Mouse (Mus musculus): ENCODE data around the gene Hddc3. TPM values are rescaled to one million over a fixed set of nuclear protein-coding genes. Genes with fewer than 3 reads are reported as not detected.
A peak's percentile ranks its signal among the peaks of the same experiment; 100 is the strongest.
"Not testable (repeated sequence)": the region's sequence is repeated elsewhere in the genome, so short reads cannot be mapped to it uniquely, and the experiment has no call there.

Hddc3 gene
- total RNA-seq, 2 experiments from 2014 or later = 34.3 to 37.2 TPM

DNA sequence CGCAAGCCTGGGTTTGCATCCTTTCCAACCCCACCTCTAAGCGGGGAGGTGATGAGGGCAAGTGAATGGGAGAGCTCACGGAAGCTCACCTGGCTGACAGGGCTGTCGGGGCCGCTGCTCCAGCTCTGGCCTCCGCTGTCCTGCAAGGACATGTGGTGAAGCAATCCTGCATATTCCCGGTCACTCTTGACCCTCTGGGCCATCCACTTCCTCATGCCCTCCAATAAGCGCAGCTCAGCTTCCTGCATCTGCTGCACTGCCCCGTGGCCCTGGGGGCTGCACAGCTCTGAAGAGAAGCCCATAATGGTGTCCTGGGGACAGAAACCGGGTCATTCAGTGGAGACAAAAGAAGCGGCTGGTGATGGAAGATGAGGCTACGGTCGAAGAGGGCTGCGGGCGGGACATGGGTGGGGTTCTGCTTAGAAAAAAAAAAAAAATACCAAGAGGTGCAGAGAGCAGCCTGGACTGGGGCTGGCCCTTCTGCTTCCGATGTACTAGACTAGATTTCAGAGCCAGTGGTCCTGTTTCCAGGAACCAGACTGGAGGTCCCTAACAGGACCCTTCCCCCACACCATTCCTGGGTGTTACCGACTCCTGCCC is 44.2 kb downstream of the Hddc3 start:
- intact Hi-C loops (cut with DNase I; ENCODE audit: low total_unique reads) = loop anchor here (2.0 to 10.0 kb wide), 2 partner anchors 198 to 308 kb away; no protein-coding TSS in a partner anchor
- peak; percentile 34 for DNase-seq

DNA sequence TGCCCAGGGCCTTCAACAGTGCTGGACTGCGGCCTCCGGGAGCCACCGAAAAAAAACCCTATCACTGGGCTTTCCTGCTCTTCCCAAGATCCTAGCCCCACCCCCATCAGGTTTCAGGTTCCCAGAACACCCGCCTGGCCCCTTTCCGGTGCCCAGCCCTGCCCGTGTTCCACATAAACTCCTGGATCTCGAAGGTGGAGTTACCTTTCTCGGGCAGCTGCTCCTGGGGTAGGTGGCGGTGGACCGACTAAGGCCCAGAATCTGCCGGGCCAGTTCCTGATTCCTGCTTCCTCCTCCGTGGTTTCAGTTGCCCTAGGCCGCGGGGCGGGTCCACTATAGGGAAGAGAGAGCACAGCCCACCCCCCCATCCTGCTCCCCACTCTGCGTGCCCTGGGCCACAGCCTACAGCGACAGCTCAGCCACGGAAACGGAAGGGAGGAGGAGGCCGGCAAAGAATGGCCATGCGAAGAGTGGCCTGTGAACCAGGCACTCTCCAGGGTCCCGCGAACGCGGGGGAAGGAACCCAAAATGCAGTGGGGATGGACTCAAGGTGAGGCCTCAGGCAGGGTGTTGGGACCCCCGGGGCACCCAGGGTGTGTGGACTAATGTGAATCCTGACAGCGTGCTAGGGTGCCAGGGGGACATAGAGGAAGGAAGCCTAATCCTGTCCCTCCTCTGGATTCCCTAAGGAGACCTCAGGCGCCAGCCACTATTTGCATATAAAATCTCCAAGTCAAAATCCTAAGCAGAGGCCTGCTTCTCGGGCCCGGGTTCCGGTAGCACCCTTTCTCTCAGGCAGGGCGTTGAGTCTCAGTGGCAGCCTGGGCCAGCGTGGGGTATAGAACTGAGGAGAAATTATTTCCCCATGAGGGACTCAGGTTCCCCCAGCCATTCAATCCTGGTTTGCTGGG is 45.0 kb downstream of the Hddc3 start, which contains the start of gene Fes:
TSS of gene Fes (minus strand) at position 314 of the 911 bp plus-strand sequence.
- intact Hi-C loops (cut with DNase I; ENCODE audit: low total_unique reads) = loop anchor here (2.0 to 10.0 kb wide), 2 partner anchors 197 to 307 kb away; no protein-coding TSS in a partner anchor
- DNase-seq = peak; percentile 74

DNA sequence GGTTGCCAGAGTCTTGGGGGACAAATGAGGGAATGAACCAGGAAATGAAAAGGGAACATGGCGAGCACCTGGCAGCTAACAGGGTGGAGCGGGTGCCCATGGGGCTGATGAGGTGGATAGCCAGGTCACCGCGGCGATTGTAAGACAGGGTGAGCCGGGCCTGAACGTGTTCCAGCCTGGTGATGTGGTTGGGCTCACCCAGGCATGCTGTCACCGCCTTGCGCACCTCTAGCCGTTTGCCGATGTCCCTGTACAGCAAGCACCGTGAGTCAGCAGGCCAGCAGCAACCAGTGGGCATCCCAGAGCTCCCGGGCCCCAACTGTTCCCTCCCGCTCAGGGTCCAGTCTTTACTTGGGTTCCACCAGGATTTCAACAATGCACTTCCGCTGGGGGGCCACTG is 49.2 kb downstream of the Hddc3 start:
- DNase-seq = no peak
- intact Hi-C loops (cut with DNase I; ENCODE audit: low total_unique reads) = no loop called here

DNA sequence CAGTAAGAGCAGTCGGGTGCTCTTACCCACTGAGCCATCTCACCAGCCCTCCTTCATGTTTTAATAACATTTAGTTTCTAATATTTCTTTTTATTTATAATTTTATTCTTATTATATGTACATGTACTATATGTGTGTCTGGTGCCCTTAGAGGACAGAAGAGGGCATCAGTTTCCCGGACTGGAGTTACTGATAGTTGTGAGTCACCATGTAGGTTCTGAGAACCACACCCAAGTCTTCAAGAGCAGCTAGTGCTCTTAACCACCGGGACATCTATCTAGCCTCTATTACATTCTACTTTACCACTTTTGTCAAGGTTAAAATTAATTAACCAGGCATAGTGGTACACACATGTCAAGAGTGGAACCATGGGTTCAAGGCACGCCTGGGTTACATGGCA is 51.7 kb downstream of the Hddc3 start:
- intact Hi-C loops (cut with DNase I; ENCODE audit: low total_unique reads) = no loop called here
- DNase-seq = no peak

DNA sequence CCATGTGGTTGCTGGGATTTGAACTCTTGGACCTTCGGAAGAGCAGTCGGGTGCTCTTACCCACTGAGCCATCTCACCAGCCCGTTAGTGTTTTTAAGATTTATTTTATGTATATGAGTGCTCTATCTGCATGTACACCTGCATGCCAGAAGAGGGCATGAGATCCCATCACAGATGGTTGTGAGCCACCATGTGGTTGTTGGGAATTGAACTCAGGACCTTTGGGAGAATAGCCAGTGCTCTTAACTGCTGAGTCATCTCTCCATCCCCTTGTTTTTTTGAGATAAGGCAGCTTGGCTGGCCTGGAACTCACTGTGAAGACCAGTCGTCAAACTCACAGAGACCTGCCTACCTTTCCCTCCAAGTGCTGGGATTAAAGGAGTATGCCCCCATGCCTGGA is 53.5 kb downstream of the Hddc3 start:
- intact Hi-C loops (cut with DNase I; ENCODE audit: low total_unique reads); DNase-seq: not testable (repeated sequence)

DNA sequence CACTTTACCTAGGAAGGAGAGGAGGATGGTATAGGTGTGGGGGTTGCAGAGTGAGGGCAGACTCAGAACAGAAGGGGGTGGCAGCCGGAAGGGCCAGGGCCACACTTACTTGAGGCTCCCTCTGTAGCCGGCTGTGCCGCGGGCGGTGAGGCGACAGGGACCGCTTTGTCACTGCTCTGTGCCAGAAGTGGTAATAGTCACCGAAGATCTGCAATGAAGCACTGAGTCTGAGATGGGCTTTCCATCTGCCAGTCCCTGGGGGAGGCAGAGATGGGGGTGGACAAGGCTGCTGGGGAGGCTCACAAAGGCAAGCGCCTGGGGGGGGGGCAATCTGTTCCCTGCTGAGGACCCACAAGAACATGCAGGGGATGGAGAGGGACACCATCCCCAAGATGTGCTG is 55.1 kb downstream of the Hddc3 start:
- DNase-seq = no peak
- intact Hi-C loops (cut with DNase I; ENCODE audit: low total_unique reads) = no loop called here

DNA sequence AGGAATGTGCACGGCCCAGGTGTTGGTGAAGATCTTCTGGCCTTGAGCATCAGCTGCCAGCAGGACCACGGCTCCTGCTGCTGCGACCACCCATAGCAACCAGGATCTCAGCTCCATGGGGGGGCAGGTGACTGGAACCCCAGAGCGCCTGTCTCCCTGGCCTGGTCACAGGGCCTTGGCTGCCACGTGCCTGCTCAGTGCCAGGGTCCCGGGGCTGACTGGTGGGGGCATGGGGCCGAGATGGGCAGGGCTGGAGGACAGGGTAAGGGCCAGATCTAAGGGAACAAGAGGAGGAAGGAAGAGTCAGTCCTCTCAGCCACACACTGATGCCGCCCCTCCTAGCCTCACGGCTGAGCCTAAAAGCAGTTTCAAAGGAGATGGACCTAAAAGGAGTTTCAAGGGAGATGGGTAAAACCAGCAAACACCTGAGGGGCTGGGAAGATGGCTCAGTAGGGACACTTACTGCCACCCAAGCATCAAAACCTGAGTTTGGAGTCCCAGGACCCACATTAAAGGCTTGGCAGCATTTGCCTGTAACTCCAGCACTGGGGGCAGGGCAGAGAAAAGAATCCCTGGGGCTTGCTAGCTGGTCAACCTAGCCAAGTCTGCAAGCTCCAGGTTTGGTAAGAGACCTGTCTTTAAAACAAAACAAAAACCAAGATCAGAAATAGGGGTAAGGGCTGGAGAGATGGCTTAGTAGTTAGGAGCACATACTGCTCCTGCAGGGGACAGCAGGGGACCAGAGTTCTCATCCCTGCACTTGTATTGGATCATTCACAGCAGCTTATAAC is 55.9 kb downstream of the Hddc3 start:
- no peak for DNase-seq
- intact Hi-C loops (cut with DNase I; ENCODE audit: low total_unique reads) = no loop called here

DNA sequence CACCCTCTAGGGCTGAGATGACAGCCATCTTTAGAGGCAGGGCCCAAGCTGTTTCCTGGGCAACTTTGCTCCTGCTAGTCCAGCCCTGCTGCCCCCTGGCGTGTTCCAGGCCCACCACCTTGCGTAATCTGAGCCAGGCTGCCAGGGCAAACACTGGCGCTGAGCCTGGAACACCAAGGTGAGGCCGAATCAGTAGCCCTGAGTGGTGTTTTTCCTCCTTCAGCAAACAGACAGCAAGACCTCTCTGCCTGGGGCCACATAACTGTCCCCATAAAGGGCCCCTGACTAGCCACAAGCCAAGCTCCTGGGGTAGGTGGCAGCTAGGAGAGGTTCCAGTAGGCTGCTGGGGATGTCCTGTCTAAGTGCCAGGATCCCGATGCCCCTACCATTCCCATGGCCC is 57.2 kb downstream of the Hddc3 start:
- no peak for DNase-seq
- intact Hi-C loops (cut with DNase I; ENCODE audit: low total_unique reads) = no loop called here

Other genes with a start within 250 kb of the Hddc3 start
- 100 to 1,000 TPM; 179 to 214 TPM for gene Idh2, start 227.7 kb upstream of the Hddc3 start, total RNA-seq (2021)
- 1 to 10 TPM; 1.9 to 2.5 TPM for gene Sema4b, start 156.3 kb upstream of the Hddc3 start, total RNA-seq (2021)
- gene Cib1, start 110.3 kb upstream of the Hddc3 start, total RNA-seq (2021) = 10 to 100 TPM in 1 of 2 experiments, 1 to 10 TPM in 1; 9.4 to 11.3 TPM
- gene Gdpgp1, start 110.2 kb upstream of the Hddc3 start, total RNA-seq (2021) = 1 to 10 TPM; 1.1 to 1.5 TPM
- gene Ttll13, start 96.7 kb upstream of the Hddc3 start, total RNA-seq (2021) = under 1 TPM; 0.20 to 0.33 TPM
- 10 to 100 TPM; 20.6 to 21.5 TPM for gene Ngrn, start 81.9 kb upstream of the Hddc3 start, total RNA-seq (2021)
- gene Vps33b, start 73.5 kb upstream of the Hddc3 start, total RNA-seq (2021) = 1 to 10 TPM; 3.0 to 3.7 TPM
- gene Prc1, start 48.7 kb upstream of the Hddc3 start, total RNA-seq (2021) = 1 to 10 TPM; 7.6 to 8.8 TPM
- 1 to 10 TPM; 7.5 to 9.6 TPM for gene Rccd1, start 18.6 kb upstream of the Hddc3 start, total RNA-seq (2021)
- gene Unc45a, start 2.1 kb upstream of the Hddc3 start, total RNA-seq (2021) = 10 to 100 TPM; 11.7 to 12.1 TPM
- gene Man2a2, start 28.3 kb downstream of the Hddc3 start, total RNA-seq (2021) = 10 to 100 TPM; 96.8 to 97.0 TPM
- gene Fes, start 44.8 kb downstream of the Hddc3 start, total RNA-seq (2021) = 1 to 10 TPM; 5.7 to 7.6 TPM
- 10 to 100 TPM; 49.4 to 51.9 TPM for gene Furin, start 62.3 kb downstream of the Hddc3 start, total RNA-seq (2021)
- gene Blm, start 192.0 kb downstream of the Hddc3 start, total RNA-seq (2021) = 1 to 10 TPM; 1.9 to 3.7 TPM

Data from gastrocnemius, postnatal 14 days (tissue).